Mouse (Mus musculus) testis, postnatal 14 days (tissue): ENCODE results near the gene Cacna1d.

Experiments
- DNase-seq: peaks from one replicate; pipeline ENCODE4 v3.0.0; 2021; ENCODE audit warnings: low spot score

Gene Cacna1d

DNA sequence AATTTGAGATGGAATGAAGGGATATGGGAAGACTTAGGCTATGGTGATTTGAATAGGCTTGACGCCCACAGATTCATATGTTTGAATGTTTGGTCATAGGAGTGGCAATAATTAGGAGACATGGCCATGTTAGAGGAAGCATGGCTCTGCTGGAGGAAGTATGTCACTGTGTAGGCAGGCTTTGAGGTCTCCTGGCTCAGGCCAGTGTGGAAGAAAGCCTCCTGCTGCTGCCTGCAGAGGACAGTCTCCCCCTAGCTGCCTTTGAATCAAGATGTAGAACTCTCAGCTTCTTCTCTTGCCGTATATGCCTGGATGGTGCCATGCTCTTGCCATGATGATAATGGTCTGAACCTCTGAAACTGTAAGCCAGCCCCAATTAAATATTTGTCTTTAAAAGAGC lies 120.2 kb downstream of the Cacna1d start:
- DNase-seq, result no peak

- DNase-seq, result no peak
These were observed 124.2 kb downstream of the Cacna1d start for GRCm38 (mm10) chr14:30367074-30367473.

- DNase-seq, result no peak
These were observed 125.4 kb downstream of the Cacna1d start for GRCm38 (mm10) chr14:30365866-30366265.

DNA sequence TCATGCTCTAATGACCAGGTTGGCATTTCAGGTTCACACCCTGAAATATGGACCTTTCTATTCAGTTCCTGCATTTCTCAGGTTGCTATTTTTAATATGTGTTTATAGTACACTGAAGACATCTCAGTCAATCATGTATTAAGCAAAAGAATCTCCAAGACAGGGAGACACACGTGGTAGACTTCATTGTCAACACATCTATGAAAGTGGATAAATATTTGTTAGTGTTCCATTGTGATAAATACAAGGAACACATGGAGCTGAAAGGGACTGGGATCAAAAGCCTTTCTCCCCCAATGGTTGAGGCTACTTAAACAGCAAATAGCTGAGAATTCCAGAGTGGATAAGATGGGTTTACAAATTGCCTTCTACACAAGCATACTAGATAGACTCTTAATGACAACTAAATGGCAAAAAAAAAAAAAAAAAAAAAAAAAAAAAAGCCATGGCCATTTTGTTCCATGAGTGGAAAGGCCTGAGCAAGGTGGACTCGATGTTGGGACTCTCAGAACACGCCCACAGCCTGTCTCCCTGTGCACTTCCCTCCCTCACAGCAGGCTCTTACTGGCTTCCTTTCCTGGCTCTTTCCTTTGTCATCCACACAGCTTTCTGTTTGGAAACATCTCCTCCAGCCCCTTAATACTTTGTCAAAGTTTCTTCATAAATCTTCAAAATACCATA lies 127.6 kb downstream of the Cacna1d start:
- no peak for DNase-seq

DNA sequence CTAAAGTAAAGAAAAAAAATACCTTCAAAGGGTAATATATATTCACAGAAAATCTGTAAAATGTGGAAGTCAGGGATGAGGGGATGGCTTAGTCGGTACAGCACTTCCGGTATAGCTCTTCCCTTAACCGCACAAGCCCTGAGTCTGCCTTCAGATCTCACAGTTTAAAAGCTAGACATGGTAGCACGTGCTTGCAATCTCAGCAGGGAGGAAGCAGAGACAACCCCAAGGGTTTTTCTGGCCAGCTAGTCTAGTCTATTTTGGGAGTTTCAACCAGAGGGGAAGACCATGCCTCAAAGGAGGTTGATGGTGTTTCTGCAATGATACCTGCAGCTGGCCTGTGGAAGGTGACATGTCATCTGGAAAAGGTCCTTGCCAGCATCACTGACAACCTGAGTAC lies 128.9 kb downstream of the Cacna1d start:
- DNase-seq, result no peak

GRCm38 (mm10) chr14:30360478-30360877 lies 130.8 kb downstream of the Cacna1d start:
- DNase-seq, result no peak

GRCm38 (mm10) chr14:30360004-30360403 lies 131.3 kb downstream of the Cacna1d start:
- DNase-seq, result no peak

GRCm38 (mm10) chr14:30358028-30358427 lies 133.2 kb downstream of the Cacna1d start:
- no peak for DNase-seq

DNA sequence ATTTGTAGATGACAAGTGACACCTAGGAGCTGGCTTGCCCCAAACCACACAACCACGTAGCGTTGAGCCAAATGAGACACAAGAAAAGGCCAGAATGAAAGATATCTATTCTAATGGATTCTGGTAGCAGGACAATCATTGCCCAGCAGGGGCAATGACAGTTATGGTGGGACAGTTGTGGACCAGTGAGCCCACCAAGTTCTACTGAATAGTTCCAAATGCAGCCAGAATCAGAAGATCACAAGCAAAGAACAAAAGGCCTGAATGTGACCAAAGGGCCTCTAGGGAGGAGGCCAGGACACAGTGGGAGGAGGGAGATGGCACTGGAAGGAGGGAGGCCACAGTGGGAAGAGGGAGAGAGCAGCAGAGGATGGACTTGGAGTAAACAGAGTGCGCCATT lies 134.8 kb downstream of the Cacna1d start:
- DNase-seq, result no peak

DNA sequence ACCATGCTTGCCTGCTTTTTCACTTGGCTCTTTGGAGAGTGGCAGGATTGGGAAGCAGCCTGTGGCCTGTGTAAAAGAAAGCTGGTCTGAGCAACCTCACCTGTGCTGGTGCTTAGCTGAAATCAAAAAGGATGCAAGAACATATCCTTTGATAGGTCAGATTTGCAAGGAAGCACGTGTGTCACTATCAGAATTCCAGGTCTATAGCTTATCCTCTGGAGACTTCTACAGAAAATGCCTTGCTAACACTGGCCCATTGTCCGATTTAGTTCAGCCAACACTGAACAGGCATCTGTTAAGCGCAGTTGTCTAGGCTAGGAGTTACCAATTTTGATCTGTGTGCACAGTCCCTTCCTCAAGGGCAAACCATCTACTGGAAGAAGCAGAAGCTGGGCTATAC lies 136.5 kb downstream of the Cacna1d start:
- DNase-seq, result no peak

DNA sequence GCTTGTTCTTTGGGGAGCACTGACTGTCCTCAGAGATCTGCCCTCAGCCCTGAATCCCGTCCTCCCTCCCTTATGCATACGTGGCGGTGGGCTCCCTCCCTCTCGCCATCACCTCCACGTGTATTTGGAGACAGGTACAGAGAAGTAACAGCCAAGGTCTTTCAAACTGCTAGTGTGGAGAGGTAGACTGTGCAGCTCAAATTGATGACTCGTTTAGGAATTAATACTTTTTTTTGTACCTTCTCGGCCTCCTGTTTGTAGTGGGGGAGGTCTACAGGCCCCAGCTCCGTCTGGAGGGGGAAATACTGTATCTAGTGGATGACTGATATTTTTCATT lies 137.2 kb downstream of the Cacna1d start:
- DNase-seq, result no peak

GRCm38 (mm10) chr14:30353291-30354126 lies 137.7 kb downstream of the Cacna1d start:
- peak; percentile 20 for DNase-seq

DNA sequence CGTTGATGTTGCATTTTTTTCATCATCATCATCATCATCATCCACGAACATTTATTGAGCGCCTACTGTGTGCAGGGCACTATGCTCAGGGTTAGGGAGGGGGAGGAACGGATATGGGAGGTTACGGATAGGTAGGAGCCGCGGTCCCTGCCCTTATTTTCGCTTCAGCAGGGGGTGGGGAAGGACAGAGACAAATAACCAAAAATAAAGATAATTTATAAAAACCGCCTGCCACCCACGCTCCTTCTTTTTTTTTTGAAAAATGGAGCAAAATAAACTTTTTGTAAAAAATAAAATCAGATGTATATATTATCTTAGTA lies 138.3 kb downstream of the Cacna1d start:
- no peak for DNase-seq

DNA sequence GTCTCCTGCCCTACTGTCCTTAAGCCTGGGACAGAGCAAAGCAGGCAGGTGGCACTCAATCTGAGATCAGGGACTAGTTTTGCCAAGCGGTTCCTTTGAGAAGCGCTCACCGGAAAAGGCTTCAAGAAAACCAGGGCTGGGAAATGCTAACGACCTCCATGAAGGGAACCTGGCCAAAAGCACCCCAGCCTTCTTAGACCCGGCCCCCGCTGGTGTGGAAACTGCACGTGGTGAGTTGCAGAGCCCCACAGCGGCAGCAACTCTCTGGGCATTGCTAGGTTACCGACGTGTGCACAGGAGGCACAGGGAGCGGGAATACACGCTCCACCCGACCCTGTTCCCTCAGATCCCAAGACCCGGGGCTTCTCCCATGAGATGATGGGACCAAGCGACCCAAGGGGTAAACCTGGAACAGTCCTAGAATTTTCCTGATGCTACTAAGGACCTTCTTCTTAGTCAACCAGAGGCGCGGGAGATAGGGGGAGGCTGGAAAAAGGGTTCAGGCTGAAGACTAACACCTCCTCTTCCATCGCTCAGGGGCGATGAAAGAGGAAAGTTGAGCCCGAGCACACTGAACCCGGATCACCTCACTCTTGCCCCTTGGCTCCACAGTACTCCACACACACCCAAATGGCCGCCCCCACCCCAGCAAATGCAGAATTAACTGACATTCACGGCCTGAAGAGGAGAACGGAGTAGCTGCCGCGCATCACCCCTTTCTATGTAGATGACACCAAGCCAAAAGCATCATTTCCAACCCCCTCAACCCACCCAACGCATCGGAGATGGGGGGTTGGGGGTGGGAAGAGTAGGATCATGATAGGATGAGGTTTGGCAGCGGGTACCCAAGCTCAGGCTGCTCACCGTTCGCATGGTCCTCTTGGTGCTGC lies 138.9 kb downstream of the Cacna1d start:
- no peak for DNase-seq

DNA sequence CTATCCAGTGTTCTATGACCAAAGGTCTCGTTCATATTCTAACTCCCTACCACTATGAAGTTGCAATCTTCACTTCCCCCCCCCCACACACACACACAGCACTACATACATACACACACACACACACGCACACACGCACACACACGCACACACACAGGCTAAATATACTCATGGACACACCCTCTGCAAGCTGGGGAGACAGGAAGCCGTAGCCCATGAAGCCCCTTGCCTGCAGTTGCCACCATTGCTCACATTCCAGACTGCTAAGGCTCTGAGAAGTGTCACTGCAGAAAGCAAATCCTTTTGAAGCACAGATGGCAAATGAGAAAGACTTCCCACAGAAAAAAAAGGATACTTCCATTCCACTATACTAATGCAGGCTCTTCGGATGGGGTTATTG lies 141.0 kb downstream of the Cacna1d start:
- no peak for DNase-seq

- no peak for DNase-seq
These were observed 146.0 kb downstream of the Cacna1d start for GRCm38 (mm10) chr14:30344948-30345865.

DNA sequence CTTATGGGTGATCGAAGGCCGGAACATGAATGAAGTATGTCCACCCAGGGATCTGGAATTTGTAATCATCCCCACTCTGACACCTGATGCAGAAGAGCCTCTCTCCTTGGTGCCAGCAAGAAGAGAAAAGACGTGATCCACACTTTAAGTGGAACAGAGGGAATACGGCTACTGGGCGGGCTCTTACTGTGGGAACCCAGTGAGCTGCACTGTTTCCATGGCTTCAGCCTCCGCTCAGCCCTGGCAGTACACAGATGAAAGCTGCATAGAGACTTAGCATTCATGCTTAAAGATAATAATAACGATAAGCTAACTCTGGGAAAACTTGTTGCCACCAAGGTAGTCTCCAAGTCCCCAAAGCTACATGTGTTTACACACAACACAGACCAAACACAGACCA lies 147.5 kb downstream of the Cacna1d start:
- DNase-seq, result no peak

- no peak for DNase-seq
These were observed 149.2 kb downstream of the Cacna1d start for GRCm38 (mm10) chr14:30341825-30342590.

DNA sequence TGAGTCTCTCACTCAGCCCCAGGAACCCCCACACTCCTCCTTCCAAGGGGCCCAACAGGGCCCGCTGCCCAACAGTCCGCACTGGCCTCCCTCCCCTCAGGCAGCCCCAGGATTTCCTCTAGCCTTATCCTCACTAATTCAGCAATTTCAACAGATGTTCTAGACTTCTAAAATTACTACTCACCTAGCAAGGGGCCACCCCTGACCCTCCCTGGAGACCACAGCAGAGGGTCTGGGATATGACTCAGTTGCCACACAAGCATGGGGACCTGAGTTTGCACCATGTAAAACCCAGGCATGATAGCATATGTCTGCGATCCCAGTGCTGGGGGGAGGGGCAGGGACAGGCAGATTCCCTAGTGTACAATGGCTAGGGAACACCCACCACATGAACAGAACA lies 151.1 kb downstream of the Cacna1d start:
- DNase-seq, result no peak

GRCm38 (mm10) chr14:30331856-30332255 lies 159.4 kb downstream of the Cacna1d start:
- no peak for DNase-seq
